Mouse (Mus musculus): ENCODE data around the gene Mageb1.
"Not testable (repeated sequence)": the region's sequence is repeated elsewhere in the genome, so short reads cannot be mapped to it uniquely, and the experiment has no call there.

Mageb1 gene

GRCm38 (mm10) chrX:92016233-92016632 is at the start of gene Mageb1:
Gene Mageb1 (minus strand): TSS chrX:92016333.
- DNase-seq, result not testable (repeated sequence)

All from heart, adult 11 months (tissue).